Mouse (Mus musculus) G1E (cell line): Measurements from ENCODE around the gene Hist2h4. TPM values are rescaled to one million over a fixed set of nuclear protein-coding genes. Genes with fewer than 3 reads are reported as not detected.

ENCODE experiments used
- ATAC-seq: 2 replicates; pipeline ENCODE4 v1.8.0; 2016; ENCODE audit warnings: mild to moderate bottlenecking; ENCODE audit not compliant: insufficient number of reproducible peaks, poor library complexity, low FRiP score, severe bottlenecking; ENCODE audit errors: extremely low read depth
- DNase-seq: peaks from one replicate; pipeline ENCODE4 v3.0.0; 2012; ENCODE audit warnings: low spot score
- H3K27me3 ChIP-seq: 2 replicates; pipeline ENCODE4 v1.6.1; 2012; ENCODE audit warnings: mild to moderate bottlenecking, low read length, inconsistent platforms; ENCODE audit not compliant: insufficient read depth
- H3K36me3 ChIP-seq: replicated peaks from 2 replicates; pipeline ENCODE3; 2012; ENCODE audit warnings: mild to moderate bottlenecking, inconsistent platforms
- H3K4me1 ChIP-seq: 2 replicates; pipeline ENCODE4 v1.6.1; 2012; ENCODE audit warnings: low read depth, low read length, inconsistent platforms, mixed read lengths; ENCODE audit not compliant: insufficient read depth
- H3K4me3 ChIP-seq: 2 replicates; pipeline ENCODE4 v1.5.1; 2012; ENCODE audit warnings: low read depth, mild to moderate bottlenecking, inconsistent platforms, low read length, moderate library complexity, mixed read lengths
- H3K9me3 ChIP-seq: replicated peaks from 2 replicates; pipeline ENCODE4 v1.6.1; 2012; ENCODE audit warnings: inconsistent platforms
- CTCF ChIP-seq: IDR thresholded peaks from 2 replicates; pipeline ENCODE4 v1.5.1; 2012; ENCODE audit warnings: low read depth, low read length, inconsistent platforms, mixed read lengths
- GATA1 ChIP-seq: IDR thresholded peaks from 2 replicates; pipeline ENCODE4 v1.6.1; 2012; ENCODE audit warnings: borderline replicate concordance, low read length, inconsistent platforms, mixed read lengths
- GATA2 ChIP-seq: IDR thresholded peaks from 2 replicates; pipeline ENCODE4 v1.6.1; 2012; ENCODE audit warnings: low read depth, low read length, inconsistent platforms, borderline replicate concordance
- POLR2AphosphoS5 ChIP-seq: IDR thresholded peaks from 2 replicates; pipeline ENCODE4 v1.6.1; 2012; ENCODE audit warnings: low read depth, low read length, inconsistent platforms; ENCODE audit not compliant: insufficient replicate concordance
- TAL1 ChIP-seq: conservative IDR thresholded peaks from 2 replicates; pipeline ENCODE4 v1.6.1; 2012; ENCODE audit warnings: low read depth, low read length, inconsistent platforms, mixed read lengths
- polyA plus RNA-seq: library from polyadenylated mRNA; stranded (reverse); fragments of >175 nt; gene quantifications from 2 replicates; pipeline ENCODE4 v1.2.3, GENCODE M21; 2012
- total RNA-seq, 2 experiments: library from RNA; stranded (forward) in 1 of 2; stranded (reverse) in 1 of 2; fragments of 200-1000 nt in 1 of 2; fragments of >200 nt in 1 of 2; fragmentation: Nextera tagmentation in 1 of 2; gene quantifications; 2 replicates each; pipeline ENCODE4 v1.2.3; 2014 to 2017

Gene Hist2h4
- 490 and 543 TPM in 2 replicates for total RNA-seq (2014; fragmentation: Nextera tagmentation)
- total RNA-seq (2017) = 66.6 and 93.8 TPM in 2 replicates
- polyA plus RNA-seq = 1.8 and 9.3 TPM in 2 replicates

DNA sequence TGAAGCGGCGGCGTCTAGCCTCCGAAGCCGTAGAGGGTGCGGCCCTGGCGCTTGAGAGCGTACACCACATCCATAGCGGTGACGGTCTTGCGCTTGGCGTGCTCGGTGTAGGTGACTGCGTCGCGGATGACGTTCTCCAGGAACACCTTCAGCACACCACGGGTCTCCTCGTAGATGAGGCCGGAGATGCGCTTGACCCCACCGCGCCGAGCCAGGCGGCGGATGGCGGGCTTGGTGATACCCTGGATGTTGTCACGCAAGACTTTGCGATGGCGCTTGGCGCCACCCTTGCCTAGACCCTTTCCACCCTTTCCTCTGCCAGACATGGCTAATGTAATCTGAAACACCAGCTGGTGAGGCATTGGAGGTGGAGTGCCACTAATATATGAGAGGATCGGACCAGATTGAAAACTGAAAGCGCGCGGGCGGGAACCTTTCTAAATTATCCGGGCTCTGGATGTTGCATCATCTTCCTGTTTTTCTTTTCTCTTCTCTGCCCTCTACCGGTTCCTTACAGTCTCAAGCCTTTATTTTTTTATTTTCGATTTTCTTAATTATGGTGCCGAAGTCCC is at the start of gene Hist2h4:
Gene Hist2h4 (minus strand): TSS at position 333 of the 572 bp plus-strand sequence.
- DNase-seq = peak; percentile 59
- H3K9me3 ChIP-seq = no peaks in the 10 kb centered on the region
- no peaks in the 10 kb centered on the region for H3K36me3 ChIP-seq
- H3K4me1 ChIP-seq = peaks cover 62% of the 10 kb centered on the region
- peak; percentile 67 for ATAC-seq
- no peaks in the 10 kb centered on the region for H3K27me3 ChIP-seq
- peak; percentile 48; the same call in 1 of the 2 replicates for TF ChIP-seq TAL1
- no peak for TF ChIP-seq CTCF
- TF ChIP-seq GATA1 = no peak
- TF ChIP-seq GATA2 = no peak
- TF ChIP-seq POLR2AphosphoS5 = peak; percentile 95
- H3K4me3 ChIP-seq = peak within 1 kb of the TSS; percentile 75

DNA sequence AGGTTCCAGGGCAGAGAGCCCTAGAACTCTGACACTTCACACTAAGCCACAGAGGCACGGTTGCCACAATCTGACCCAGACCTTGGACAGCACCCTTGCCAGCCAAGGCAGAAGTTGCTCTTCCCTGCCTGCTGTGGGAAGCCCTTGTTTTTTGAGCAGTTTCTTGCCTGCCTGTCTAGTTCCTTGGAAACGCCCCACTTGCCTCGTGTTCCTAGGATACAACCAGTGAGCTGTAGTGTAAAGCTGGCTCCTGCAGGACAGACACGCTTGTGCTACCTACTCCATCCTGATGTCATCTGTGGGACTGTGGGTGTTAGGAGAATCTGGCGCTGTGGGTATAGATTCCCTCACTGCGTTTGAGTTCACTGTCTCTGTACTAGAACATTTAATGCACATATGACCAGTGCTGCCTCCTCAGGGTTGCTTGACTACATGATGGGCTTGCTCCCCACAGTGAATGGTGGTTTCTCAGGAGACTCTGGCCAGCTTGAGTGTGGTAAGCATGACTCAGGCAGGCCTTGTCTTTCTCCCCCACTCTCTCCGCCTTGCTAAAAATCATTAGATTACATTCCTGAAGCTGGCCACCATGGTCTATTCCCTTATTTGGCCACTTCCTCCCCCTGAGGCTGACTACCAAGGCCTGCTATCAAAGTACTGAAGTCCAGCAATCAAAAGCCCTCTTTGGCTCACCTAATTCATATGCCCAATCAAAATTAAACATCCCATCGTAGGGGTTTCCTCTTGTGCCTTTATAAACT is 49.4 kb upstream of the Hist2h4 start:
- Histone ChIP-seq H3K4me1 (no peaks in the 10 kb centered on the region), H3K9me3 (no peaks in the 10 kb centered on the region), H3K36me3 (no peaks in the 10 kb centered on the region), H3K27me3 (no peaks in the 10 kb centered on the region), H3K4me3 (no peak overlapping the region)
- no peak for TF ChIP-seq GATA2
- DNase-seq = no peak
- ATAC-seq = no peak

DNA sequence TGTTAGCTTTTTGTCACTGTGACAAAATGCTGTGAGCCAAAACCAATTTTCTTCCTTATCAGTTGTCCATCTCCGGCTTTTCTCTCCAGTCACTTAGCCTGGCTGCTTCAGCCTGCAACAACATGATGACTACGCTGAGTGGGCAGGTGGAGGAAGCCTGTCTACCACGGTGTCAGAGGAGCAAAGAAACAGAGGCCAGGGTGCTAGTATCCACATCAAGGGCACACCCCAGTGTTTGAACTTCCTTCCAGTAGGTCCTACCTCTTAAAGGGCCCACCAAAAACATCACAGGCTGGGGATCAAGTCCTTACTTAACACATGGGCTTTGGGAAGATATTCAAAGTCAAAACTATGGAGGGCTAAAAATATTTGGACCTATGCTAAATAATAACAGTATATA is 46.3 kb upstream of the Hist2h4 start:
- no peaks in the 10 kb centered on the region for H3K9me3 ChIP-seq
- H3K4me1 ChIP-seq = no peaks in the 10 kb centered on the region
- no peaks in the 10 kb centered on the region for H3K27me3 ChIP-seq
- DNase-seq (no peak), ATAC-seq (no peak)
- TF ChIP-seq GATA1 (no peak), TAL1 (no peak), CTCF (no peak), POLR2AphosphoS5 (no peak), GATA2 (no peak)
- H3K4me3 ChIP-seq = no peak overlapping the region
- no peaks in the 10 kb centered on the region for H3K36me3 ChIP-seq

DNA sequence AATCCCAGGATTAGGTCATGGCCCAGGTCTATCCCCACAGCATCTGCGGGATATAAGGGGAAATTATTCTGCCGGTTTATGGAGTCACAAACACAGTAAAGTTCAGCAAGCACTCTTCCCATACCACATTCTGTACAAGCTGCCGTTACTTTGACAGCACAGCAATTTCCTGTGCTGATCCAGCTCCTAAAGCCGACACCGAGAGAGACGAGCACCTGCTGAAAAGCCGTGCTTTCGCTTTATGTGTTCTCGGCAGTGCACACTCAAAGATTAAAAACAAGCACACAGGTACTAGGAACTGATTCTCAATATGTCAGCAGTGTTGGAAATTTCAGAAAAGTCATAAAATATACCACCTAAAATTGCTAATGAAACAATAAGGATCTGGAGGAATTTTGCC is 43.4 kb upstream of the Hist2h4 start:
- DNase-seq (no peak), ATAC-seq (no peak)
- Histone ChIP-seq H3K27me3 (no peaks in the 10 kb centered on the region), H3K4me1 (no peaks in the 10 kb centered on the region), H3K36me3 (no peaks in the 10 kb centered on the region), H3K4me3 (no peak overlapping the region), H3K9me3 (no peaks in the 10 kb centered on the region)
- TF ChIP-seq CTCF (no peak), POLR2AphosphoS5 (no peak), GATA2 (no peak), GATA1 (no peak)

DNA sequence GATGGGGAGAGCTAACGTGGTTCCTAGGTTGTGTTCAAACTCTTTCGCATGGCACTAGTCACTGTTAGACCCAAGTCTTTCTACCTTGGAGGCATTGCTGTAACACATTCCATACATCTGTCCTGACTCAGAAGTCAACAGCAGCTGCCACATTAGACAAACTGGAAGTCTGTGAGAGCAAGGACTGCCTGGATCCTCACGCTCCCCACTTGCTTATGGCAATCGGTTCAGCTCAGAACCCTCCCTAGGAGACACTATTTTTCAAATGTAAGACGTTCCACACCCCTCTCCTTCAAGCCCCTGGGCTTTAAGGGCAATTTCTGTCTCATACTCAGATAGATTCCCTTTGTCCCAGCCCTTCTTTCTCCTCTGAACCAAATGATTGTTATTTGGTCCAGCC is 39.0 kb upstream of the Hist2h4 start:
- no peak for DNase-seq
- no peak for ATAC-seq

DNA sequence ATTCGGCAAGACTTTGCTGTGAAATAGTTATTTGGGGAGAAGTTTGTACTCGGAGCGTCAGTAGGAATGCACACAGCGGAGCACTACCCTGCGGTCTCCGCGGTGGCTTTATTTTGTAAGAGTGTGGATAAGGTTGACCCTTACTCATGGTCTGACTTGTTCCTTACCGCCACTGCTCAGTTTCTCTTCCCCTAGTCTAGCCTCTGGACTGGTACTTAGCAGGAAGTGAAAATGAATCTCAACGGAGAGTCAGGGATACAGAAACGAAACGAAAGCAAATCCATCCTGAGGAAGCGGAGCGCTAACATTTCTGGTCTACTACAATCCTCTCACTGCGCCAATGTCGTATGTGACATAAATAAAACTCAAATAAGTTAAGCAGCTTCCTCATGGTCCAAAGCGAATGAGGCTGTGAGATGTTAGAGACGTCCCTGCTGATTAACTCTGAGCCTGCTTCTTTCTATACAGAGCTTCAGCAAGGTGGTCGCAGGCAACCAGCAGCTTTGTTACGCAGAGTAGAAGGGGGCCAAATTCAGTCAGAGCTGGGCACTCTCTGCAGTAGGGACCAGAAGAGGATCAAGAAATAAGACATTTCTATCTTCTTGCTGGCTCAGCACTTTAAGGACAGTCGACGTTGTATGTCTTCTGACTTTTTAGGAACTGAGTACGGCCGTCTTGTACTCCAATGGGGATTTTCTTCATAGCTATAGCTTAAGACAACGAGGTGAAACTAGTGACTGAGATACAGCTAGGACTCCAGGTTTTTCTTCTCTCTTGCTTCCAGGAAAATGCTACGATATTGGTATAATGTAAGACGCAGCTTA is 37.8 kb upstream of the Hist2h4 start:
- Histone ChIP-seq H3K9me3 (no peaks in the 10 kb centered on the region), H3K27me3 (0 out of 2 replicates have a peak, but pooled peaks cover 3% of the 10 kb centered on the region), H3K4me1 (no peaks in the 10 kb centered on the region), H3K36me3 (no peaks in the 10 kb centered on the region), H3K4me3 (no peak overlapping the region)
- DNase-seq (no peak), ATAC-seq (no peak)
- no peak for TF ChIP-seq CTCF
- TF ChIP-seq TAL1 = no peak
- TF ChIP-seq GATA1 = no peak
- TF ChIP-seq POLR2AphosphoS5 = no peak
- TF ChIP-seq GATA2 = no peak

More for the DNA sequence above, 39.0 kb upstream of the Hist2h4 start:
- Histone ChIP-seq H3K36me3 (no peaks in the 10 kb centered on the region), H3K4me1 (no peaks in the 10 kb centered on the region), H3K4me3 (no peak overlapping the region), H3K9me3 (no peaks in the 10 kb centered on the region), H3K27me3 (no peaks in the 10 kb centered on the region)
- TF ChIP-seq CTCF = no peak
- TF ChIP-seq POLR2AphosphoS5 = no peak
- no peak for TF ChIP-seq GATA1
- no peak for TF ChIP-seq GATA2
- no peak for TF ChIP-seq TAL1
